Mouse (Mus musculus) forebrain, embryonic 15.5 days (tissue): ENCODE results near the gene Pigs. TPM values are rescaled to one million over a fixed set of nuclear protein-coding genes. Genes with fewer than 3 reads are reported as not detected.

Source experiments
- ATAC-seq: fragments of 200-750 bp; cut with Nextera tagmentation; replicated peaks from 2 replicates; pipeline ENCODE4 v1.8.0; 2017; ENCODE audit warnings: mild to moderate bottlenecking, moderate TSS enrichment, moderate library complexity
- H3K27ac ChIP-seq: fragments of 300-500 bp; sonication (generic); replicated peaks from 2 replicates; pipeline ENCODE4 v1.5.1; 2015; ENCODE audit warnings: mild to moderate bottlenecking, inconsistent platforms
- H3K27me3 ChIP-seq: fragments of 300-500 bp; sonication (generic); 2 replicates; pipeline ENCODE4 v1.6.1; 2015; ENCODE audit warnings: inconsistent platforms
- H3K36me3 ChIP-seq: fragments of 300-500 bp; sonication (generic); 2 replicates; pipeline ENCODE4 v1.6.1; 2015; ENCODE audit warnings: mild to moderate bottlenecking, inconsistent platforms
- H3K4me1 ChIP-seq: fragments of 300-500 bp; sonication (generic); 2 replicates; pipeline ENCODE4 v1.6.1; 2015; ENCODE audit warnings: inconsistent platforms
- H3K4me2 ChIP-seq: fragments of 300-500 bp; sonication (generic); replicated peaks from 2 replicates; pipeline ENCODE4 v1.6.1; 2015; ENCODE audit warnings: mild to moderate bottlenecking, inconsistent platforms
- H3K4me3 ChIP-seq: fragments of 300-500 bp; sonication (generic); 2 replicates; pipeline ENCODE4 v1.5.1; 2015; ENCODE audit warnings: mild to moderate bottlenecking, inconsistent platforms
- H3K9ac ChIP-seq: fragments of 300-500 bp; sonication (generic); replicated peaks from 2 replicates; pipeline ENCODE4 v1.6.1; 2015; ENCODE audit warnings: mild to moderate bottlenecking, inconsistent platforms
- H3K9me3 ChIP-seq: fragments of 300-500 bp; sonication (generic); 2 replicates; pipeline ENCODE4 v1.6.1; 2016; ENCODE audit warnings: inconsistent platforms
- WGBS: fragments of 180-500 bp; shearing (Covaris S2); methylation state at CpG from one replicate; pipeline ENCODE4 v1.1.7; 2015; ENCODE audit warnings: mixed read lengths; 5-methylcytosine and 5-hydroxymethylcytosine counted together
- polyA plus RNA-seq: library from polyadenylated mRNA; unstranded; fragments of >200 nt; fragmentation: Nextera tagmentation; extraction: Ambion mirVana; gene quantifications from 2 replicates; pipeline ENCODE4 v1.2.1, GENCODE M21; 2015

Gene Pigs
- polyA plus RNA-seq, 1 experiment from 2014 or later = 56.7 TPM

DNA sequence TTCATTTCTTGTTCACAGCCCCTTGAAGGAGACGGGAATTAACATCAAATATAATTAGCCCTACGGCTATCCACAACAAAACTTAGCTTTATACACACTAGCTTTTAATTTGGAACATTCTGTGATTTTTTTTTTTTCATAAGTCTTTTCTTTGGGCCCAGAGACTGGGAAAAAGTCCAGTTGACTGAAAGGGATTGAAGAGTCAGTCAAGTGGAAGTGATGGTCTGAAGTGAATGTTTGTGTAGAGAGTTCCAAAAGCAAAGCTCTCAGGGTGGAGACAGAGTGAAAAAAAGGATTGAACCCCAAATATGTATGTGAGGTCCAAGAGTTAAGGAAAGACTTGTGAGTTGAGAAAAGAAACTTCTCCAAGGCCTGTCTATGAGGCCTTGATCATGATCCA, 9.8 kb upstream of the Pigs start:
- 50% methylated on average over 2 of the region's 2 CpGs for WGBS
- H3K4me3 ChIP-seq = no peak overlapping the region
- H3K4me2 ChIP-seq = no peak overlapping the region
- H3K9me3 ChIP-seq = no peaks in the 10 kb centered on the region
- H3K27ac ChIP-seq = peak overlapping the region; percentile 33; the same call in 1 of the 2 replicates
- no peak overlapping the region for H3K9ac ChIP-seq
- H3K4me1 ChIP-seq = peaks cover 16% of the 10 kb centered on the region
- H3K36me3 ChIP-seq = peaks cover 22% of the 10 kb centered on the region; the same call in 1 of the 2 replicates
- no peaks in the 10 kb centered on the region for H3K27me3 ChIP-seq
- ATAC-seq = no peak

DNA sequence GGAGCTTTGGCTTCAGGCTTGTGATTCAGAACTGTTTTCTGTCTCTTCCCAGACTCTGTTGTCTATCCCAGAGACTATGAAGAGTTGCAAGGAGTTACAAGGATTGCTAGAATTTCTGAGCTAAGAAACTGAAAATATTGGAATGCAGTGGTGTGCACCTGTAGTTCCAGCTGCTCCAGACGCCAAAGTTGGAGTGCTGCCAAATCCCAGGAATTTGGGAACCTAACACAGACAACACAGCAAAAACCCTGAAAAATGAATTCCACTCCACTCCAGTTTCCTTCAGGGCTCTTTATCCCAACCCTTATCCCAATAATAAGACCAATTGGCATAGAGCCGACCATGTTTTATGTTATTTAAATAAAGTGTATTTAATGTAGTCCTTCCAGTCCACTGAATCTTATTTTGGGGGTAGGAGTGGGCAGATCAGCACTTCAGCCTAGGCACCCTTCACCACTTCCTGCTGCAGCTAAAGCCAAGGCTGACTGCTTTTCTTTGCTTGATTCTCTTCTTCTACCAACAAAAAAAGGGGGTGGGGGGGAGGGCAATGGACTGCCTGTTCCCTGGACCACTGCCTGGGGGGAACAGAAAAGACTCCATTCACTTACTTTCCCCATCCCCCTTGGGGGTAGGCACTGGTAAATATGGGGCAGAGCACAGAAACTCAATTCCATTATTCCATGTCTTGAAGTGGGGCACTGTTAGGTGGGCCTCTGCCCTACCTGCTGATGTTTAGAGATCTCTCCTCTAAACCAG, 6.0 kb upstream of the Pigs start:
- H3K9me3 ChIP-seq = no peaks in the 10 kb centered on the region
- peak overlapping the region; percentile 42 for H3K4me2 ChIP-seq
- 16% methylated on average over 2 of the region's 2 CpGs for WGBS
- peak overlapping the region; percentile 82 for H3K27ac ChIP-seq
- no peak overlapping the region for H3K9ac ChIP-seq
- peak; percentile 58 for ATAC-seq
- H3K36me3 ChIP-seq = peaks cover 10% of the 10 kb centered on the region; the same call in 1 of the 2 replicates
- H3K4me1 ChIP-seq = peaks cover 28% of the 10 kb centered on the region
- H3K4me3 ChIP-seq = peak overlapping the region; percentile 25
- no peaks in the 10 kb centered on the region for H3K27me3 ChIP-seq

DNA sequence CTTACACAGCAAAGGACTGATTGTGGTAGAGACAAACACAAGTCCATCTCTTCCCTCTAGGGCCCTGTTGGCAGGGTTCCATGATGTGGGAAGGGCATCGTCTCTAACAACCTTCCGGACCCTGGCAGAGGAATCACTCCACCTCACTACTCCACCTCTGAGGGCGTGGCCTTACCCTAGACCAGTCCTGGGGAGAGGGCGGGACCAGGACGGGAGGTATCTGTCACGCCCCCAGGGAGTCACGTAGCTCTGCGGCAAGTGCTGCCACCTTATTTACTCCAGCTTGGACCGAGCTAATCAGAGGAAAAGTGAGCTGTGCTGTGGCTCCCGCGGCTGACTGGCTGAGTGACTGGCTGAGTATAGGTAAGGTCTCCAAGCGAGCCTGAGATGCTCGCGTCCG, 5.4 kb upstream of the Pigs start, which contains the start of gene Aldoc:
Gene Aldoc (plus strand): TSS at position 109 of the 400 bp plus-strand sequence.
- WGBS = 4% methylated on average over 15 of the region's 15 CpGs
- Histone ChIP-seq H3K9me3 (no peaks in the 10 kb centered on the region), H3K4me3 (peak within 1 kb of the TSS; percentile 25), H3K9ac (peak within 1 kb of the TSS; percentile 23; the same call in 1 of the 2 replicates), H3K27ac (peak within 1 kb of the TSS; percentile 82), H3K36me3 (peaks cover 10% of the 10 kb centered on the region; the same call in 1 of the 2 replicates), H3K4me1 (peaks cover 28% of the 10 kb centered on the region), H3K27me3 (no peaks in the 10 kb centered on the region), H3K4me2 (peak within 1 kb of the TSS; percentile 42)
- peak; percentile 86 for ATAC-seq

DNA sequence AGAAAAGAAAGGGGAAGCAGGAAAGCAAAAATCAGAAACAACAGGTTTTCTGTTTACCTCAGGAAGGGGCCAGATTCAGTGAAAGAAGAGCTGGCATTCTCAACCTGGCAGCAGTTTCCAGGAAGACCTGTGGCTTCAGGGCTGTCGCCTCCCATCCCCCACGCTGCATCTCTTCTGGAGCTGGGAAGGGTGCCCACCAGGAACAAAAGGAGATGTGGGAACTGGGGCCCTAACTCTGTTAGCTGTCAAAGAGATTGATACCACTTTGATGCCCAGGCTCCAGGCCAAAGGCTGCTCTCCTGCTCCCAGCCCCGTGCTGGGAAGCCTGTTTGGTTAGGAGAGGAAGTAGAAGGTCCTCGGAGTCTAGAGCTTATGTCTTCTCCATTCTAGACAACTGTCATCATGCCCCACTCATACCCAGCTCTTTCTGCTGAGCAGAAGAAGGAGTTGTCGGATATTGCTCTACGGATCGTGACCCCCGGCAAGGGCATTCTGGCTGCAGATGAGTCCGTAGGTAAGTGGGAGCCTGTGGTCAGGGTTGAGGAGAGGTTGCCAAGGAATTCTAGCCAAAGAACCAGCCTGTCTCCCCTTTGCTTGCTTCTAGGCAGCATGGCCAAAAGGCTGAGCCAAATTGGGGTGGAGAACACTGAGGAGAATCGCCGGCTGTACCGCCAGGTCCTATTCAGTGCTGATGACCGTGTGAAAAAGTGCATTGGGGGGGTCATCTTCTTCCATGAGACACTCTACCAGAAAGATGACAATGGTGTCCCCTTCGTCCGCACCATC, 4.0 kb upstream of the Pigs start:
- no peaks in the 10 kb centered on the region for H3K9me3 ChIP-seq
- peak overlapping the region; percentile 25 for H3K4me3 ChIP-seq
- no peaks in the 10 kb centered on the region for H3K27me3 ChIP-seq
- WGBS = 58% methylated on average over 15 of the region's 15 CpGs
- H3K27ac ChIP-seq = peak overlapping the region; percentile 82; the same call in 1 of the 2 replicates
- H3K4me2 ChIP-seq = peak overlapping the region; percentile 42
- H3K36me3 ChIP-seq = 0 out of 2 replicates have a peak, but pooled peaks cover 6% of the 10 kb centered on the region
- peaks cover 33% of the 10 kb centered on the region for H3K4me1 ChIP-seq
- no peak overlapping the region for H3K9ac ChIP-seq
- no peak for ATAC-seq

DNA sequence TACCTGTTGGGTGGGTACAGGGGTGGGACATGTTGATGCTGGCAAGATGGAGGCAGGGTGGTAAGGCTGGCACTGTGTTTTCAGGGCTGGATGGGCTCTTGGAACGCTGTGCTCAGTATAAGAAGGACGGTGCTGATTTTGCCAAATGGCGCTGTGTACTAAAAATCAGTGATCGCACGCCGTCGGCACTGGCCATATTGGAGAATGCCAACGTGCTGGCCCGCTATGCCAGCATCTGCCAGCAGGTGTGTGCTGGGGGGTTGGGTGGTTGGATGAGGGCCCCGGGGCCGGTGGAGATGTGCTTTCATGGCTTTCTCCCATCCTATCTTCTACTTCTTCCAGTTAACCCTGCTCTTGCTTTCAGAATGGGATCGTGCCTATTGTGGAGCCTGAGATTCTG, 3.2 kb upstream of the Pigs start:
- H3K27me3 ChIP-seq = no peaks in the 10 kb centered on the region
- H3K4me3 ChIP-seq = peak overlapping the region; percentile 25
- WGBS = 87% methylated on average over 12 of the region's 12 CpGs
- H3K9me3 ChIP-seq = no peaks in the 10 kb centered on the region
- no peak for ATAC-seq
- peak overlapping the region; percentile 2; the same call in 1 of the 2 replicates for H3K27ac ChIP-seq
- H3K9ac ChIP-seq = no peak overlapping the region
- H3K4me2 ChIP-seq = peak overlapping the region; percentile 42
- 0 out of 2 replicates have a peak, but pooled peaks cover 4% of the 10 kb centered on the region for H3K36me3 ChIP-seq
- peaks cover 39% of the 10 kb centered on the region for H3K4me1 ChIP-seq

DNA sequence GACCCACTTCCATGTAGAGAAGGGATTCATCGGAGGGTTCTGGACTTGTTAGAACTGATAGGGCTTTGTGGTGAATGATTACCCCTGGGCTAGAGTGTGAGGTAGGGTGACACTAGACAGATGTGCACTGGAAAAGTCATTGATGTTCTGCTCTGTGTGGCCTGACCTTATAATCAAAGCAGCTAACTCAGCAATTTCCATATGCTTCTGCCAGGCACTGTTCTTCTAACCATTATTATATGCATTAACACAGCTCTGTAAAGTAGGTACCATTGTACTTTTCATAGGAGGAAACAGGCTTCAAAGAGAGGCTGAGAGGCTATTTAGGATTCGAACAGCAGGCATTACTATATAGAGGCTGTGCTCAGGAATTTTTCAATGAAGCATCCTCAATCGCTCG, 1.0 kb upstream of the Pigs start:
- 90% methylated on average over 4 of the region's 4 CpGs for WGBS
- H3K9ac ChIP-seq = no peak overlapping the region
- no peak for ATAC-seq
- no peak overlapping the region for H3K4me2 ChIP-seq
- H3K27me3 ChIP-seq = no peaks in the 10 kb centered on the region
- H3K36me3 ChIP-seq = 0 out of 2 replicates have a peak, but pooled peaks cover 1% of the 10 kb centered on the region
- H3K4me3 ChIP-seq = no peak overlapping the region
- H3K4me1 ChIP-seq = peaks cover 37% of the 10 kb centered on the region
- no peaks in the 10 kb centered on the region for H3K9me3 ChIP-seq
- H3K27ac ChIP-seq = no peak overlapping the region

DNA sequence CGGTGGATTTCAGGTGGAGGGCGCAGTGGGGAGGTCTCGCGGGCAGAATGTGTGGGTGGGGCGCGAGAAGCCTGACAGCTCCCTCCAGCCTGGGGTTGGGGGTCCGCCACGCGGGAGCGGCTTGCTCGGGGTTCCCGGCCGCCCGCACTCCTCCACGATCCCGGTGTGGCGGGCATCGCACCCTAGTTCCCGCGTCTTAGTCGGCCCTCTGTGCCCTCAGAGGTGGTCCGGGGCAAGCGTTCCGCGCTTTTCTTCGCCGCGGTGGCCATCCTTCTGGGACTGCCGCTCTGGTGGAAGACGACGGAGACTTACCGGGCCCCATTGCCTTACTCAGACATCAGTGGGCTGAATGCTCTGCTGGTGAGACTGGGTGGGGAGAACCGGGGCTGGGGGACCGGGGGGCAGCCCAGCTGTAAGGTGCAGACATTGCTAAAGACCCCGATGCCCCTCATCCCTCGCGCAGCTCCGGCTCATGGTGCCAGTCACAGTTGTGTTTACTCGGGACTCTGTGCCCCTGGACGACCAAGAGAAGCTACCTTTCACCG, 369 bp downstream of the Pigs start:
- peak; percentile 62 for ATAC-seq
- Histone ChIP-seq H3K36me3 (peaks cover 15% of the 10 kb centered on the region), H3K4me2 (peak overlapping the region; percentile 89), H3K4me1 (peaks cover 25% of the 10 kb centered on the region), H3K27ac (peak overlapping the region; percentile 56), H3K9me3 (no peaks in the 10 kb centered on the region), H3K4me3 (peak overlapping the region; percentile 89), H3K27me3 (no peaks in the 10 kb centered on the region), H3K9ac (peak overlapping the region; percentile 84)
- under 1% methylated on average over 33 of the region's 41 CpGs for WGBS

DNA sequence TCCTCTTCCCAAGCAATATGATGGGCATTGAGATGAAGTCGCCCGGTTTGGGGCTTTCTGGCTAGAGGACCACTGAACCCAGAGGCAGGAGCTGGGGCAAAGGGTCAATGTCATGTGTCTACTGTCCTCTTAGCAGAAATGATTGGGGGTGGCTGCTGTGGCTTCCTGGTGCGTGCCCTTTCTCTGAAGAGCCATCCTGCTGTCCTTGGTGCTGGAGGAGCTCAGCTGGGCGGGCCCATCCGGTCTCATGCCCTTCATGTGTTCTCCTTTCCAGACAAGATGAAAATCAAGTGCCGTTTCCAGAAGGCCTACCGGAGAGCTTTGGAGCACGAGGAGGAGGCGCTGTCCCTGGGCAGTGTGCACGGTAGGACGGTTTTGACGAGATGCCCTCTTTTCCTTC, 4.5 kb downstream of the Pigs start:
- Histone ChIP-seq H3K36me3 (peaks cover 44% of the 10 kb centered on the region), H3K27ac (no peak overlapping the region)
- WGBS = 95% methylated on average over 12 of the region's 12 CpGs

DNA sequence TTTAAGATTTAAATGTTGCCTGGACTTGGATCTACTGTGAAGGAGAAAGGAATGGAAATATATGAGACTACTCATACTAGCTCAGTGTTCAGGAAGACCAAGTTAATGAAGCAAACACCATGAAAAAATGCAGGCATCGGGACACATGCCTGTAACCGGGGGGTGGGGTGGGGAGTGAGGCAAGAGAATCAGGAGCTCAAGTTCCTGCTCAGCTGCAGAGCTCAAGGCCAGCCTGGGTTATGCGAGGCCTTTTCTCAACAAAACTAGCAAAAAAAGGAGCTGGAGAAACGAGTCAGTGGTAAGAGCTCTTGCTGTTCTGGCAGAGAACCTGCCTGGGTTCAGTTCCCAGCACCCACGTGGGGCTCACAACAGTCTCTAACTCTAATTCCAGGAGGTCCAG, 5.8 kb downstream of the Pigs start:
- WGBS = 92% methylated on average over 5 of the region's 5 CpGs
- ATAC-seq = no peak

More for the DNA sequence above, 4.5 kb downstream of the Pigs start:
- Histone ChIP-seq H3K9me3 (no peaks in the 10 kb centered on the region), H3K4me2 (no peak overlapping the region), H3K4me1 (peaks cover 14% of the 10 kb centered on the region), H3K9ac (no peak overlapping the region), H3K27me3 (no peaks in the 10 kb centered on the region), H3K4me3 (no peak overlapping the region)
- no peak for ATAC-seq

DNA sequence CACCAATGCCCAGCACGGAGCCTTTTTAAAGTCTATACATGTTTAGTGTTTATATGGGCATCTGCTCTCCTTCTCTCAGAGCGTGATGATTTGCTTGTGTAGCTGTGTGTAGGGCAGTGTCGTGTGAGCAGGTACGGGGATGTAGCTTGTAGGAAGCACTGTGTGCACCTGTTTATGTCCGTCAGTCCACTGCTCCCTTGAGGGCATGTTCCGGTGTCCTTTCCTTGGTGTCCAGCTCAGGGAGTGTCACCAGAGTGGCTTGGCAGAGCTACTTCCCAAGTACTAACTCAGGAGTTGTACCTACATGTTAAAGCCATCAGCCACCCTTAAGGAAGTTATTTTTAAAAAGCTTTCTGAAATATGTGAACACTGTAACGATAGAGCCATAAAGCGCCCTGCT, 8.8 kb downstream of the Pigs start:
- no peaks in the 10 kb centered on the region for H3K9me3 ChIP-seq
- H3K4me2 ChIP-seq = no peak overlapping the region
- WGBS = 98% methylated on average over 8 of the region's 8 CpGs
- no peak for ATAC-seq
- no peaks in the 10 kb centered on the region for H3K27me3 ChIP-seq
- no peak overlapping the region for H3K9ac ChIP-seq
- no peak overlapping the region for H3K27ac ChIP-seq
- peaks cover 63% of the 10 kb centered on the region for H3K36me3 ChIP-seq
- H3K4me1 ChIP-seq = no peaks in the 10 kb centered on the region
- H3K4me3 ChIP-seq = no peak overlapping the region

More for the DNA sequence above, 5.8 kb downstream of the Pigs start:
- Histone ChIP-seq H3K36me3 (peaks cover 49% of the 10 kb centered on the region), H3K9me3 (no peaks in the 10 kb centered on the region), H3K27ac (no peak overlapping the region), H3K9ac (no peak overlapping the region), H3K4me1 (peaks cover 11% of the 10 kb centered on the region), H3K4me2 (no peak overlapping the region), H3K27me3 (no peaks in the 10 kb centered on the region), H3K4me3 (no peak overlapping the region)

DNA sequence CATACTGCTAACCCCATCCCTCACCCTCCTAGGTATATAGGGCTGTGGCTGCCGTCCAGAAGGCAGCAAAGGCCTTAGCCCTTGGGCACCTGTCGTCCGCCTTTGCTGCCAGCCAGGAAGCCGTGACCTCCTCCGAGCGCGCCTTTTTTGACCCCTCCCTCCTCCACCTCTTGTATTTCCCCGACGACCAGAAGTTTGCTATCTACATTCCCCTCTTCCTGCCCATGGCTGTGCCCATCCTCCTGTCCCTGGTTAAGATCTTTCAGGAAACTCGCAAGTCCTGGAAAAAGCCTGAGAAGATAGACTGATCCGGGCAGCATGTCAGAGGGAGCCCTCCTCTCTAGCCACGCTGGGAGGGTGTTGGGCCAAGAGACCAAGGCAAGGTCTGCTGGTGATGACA, 13.5 kb downstream of the Pigs start:
- Histone ChIP-seq H3K4me2 (no peak overlapping the region), H3K36me3 (peaks cover 22% of the 10 kb centered on the region), H3K4me3 (no peak overlapping the region), H3K27ac (no peak overlapping the region), H3K4me1 (peaks cover 28% of the 10 kb centered on the region), H3K9me3 (no peaks in the 10 kb centered on the region), H3K9ac (no peak overlapping the region), H3K27me3 (no peaks in the 10 kb centered on the region)
- no peak for ATAC-seq
- WGBS = 84% methylated on average over 12 of the region's 12 CpGs
